In the genomic region with DNA sequence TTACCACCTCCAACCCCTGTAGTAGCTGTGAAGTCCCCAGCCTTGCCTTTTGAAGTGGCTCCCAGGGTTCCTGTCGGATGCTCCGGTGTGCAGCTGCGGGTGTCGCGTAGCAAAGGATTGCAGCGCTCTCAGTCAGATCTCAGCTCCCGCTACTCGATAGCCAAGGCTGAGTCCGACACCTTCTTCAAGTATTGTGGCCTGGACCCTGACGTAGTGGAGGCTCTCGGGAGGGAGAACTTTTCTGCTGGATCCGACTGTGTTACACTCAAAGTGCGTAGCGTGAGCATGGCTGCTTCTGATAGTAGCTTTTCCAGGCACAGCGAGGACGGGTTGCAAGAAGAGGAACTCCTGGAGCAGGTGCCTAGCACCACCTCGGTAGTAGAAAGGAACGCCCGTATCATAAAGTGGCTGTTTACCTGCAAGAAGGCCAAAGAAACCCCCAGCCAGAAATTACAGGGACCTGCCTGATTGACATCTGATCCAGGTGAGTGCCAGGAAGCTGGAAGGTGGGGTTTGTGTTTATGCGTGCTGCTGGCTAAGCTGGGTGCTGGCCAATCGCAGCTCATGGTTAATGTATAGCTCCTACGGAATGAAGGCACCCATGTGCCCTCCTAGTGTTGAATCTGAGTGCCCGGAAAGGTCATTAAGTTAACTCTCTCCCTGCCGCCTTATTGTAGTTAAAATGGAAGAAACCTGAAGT, we compare ENCODE assay signal across 8 mouse cellular contexts. TPM values are rescaled to one million over a fixed set of nuclear protein-coding genes. Genes with fewer than 3 reads are reported as not detected.
DNase-seq lines count a peak whose midpoint lies in the region; ATAC-seq and TF ChIP-seq lines count a peak whose summit lies in the region.

No protein-coding gene starts in this region.

- TF ChIP-seq EP300 in liver, embryonic 14.5 days (IDR thresholded peaks at IDR 0.05; ENCODE audit: low read depth) = no peak

- H3K9me3 ChIP-seq in erythroblast, embryonic 14.5 days (ENCODE audit: control insufficient read depth, low read length) = no peaks in the 10 kb centered on the region
- H3K9me3 ChIP-seq in intestine, embryonic 14.5 days (ENCODE audit: control insufficient read depth, low read length) = no peaks in the 10 kb centered on the region
- no peaks in the 10 kb centered on the region for H3K9me3 ChIP-seq in liver, embryonic 14.5 days (ENCODE audit: control insufficient read depth, low read length)
- no peaks in the 10 kb centered on the region for H3K9me3 ChIP-seq in neural tube, embryonic 13.5 days

- no peaks in the 10 kb centered on the region for H3K36me3 ChIP-seq in erythroblast, embryonic 14.5 days (ENCODE audit: control insufficient read depth)
- H3K36me3 ChIP-seq in intestine, embryonic 14.5 days (ENCODE audit: control insufficient read depth, insufficient read depth, low read length) = no peaks in the 10 kb centered on the region
- no peaks in the 10 kb centered on the region for H3K36me3 ChIP-seq in liver, embryonic 14.5 days (replicated peaks; ENCODE audit: control insufficient read depth, insufficient read depth, low read depth)
- no peaks in the 10 kb centered on the region for H3K36me3 ChIP-seq in neural tube, embryonic 13.5 days

- peak overlapping the region; percentile 92 for H3K4me2 ChIP-seq in intestine, embryonic 14.5 days (ENCODE audit: low read length)
- H3K4me2 ChIP-seq in liver, embryonic 14.5 days (ENCODE audit: low read depth) = peak overlapping the region; percentile 89
- H3K4me2 ChIP-seq in neural tube, embryonic 13.5 days = peak overlapping the region; percentile 68

- H3K9ac ChIP-seq in intestine, embryonic 14.5 days (ENCODE audit: low read length) = 0 out of 2 replicates have a peak overlapping the region, but pooled peaks have one; percentile 13
- peak overlapping the region; percentile 73 for H3K9ac ChIP-seq in liver, embryonic 14.5 days (replicated peaks)
- H3K9ac ChIP-seq in neural tube, embryonic 13.5 days = peak overlapping the region; percentile 52

- H3K27me3 ChIP-seq in erythroblast, embryonic 14.5 days (ENCODE audit: control insufficient read depth) = peaks cover 40% of the 10 kb centered on the region
- peaks cover 41% of the 10 kb centered on the region for H3K27me3 ChIP-seq in intestine, embryonic 14.5 days (replicated peaks; ENCODE audit: control insufficient read depth, insufficient read depth, low read length)
- peaks cover 3% of the 10 kb centered on the region for H3K27me3 ChIP-seq in liver, embryonic 14.5 days (ENCODE audit: control insufficient read depth, insufficient read depth, low read length)
- peaks cover 58% of the 10 kb centered on the region for H3K27me3 ChIP-seq in neural tube, embryonic 13.5 days

- peak; percentile 22 to 25 for DNase-seq in cerebellum, postnatal 25 days
- DNase-seq in cerebellum, adult 9-11 months = no peak
- peak; percentile 9 for DNase-seq in ES-CJ7 (ENCODE audit: low read depth, low spot score)
- DNase-seq in intestine, embryonic 14.5 days (ENCODE audit: low spot score) = peak; percentile 79
- no peak for DNase-seq in liver, embryonic 14.5 days (ENCODE audit: low read depth in 3 of 3, low spot score in 3 of 3)

- H3K27ac ChIP-seq in intestine, embryonic 14.5 days (ENCODE audit: low read depth) = peak overlapping the region; percentile 22; the same call in 1 of the 2 replicates
- peak overlapping the region; percentile 69 for H3K27ac ChIP-seq in liver, embryonic 14.5 days
- H3K27ac ChIP-seq in neural tube, embryonic 13.5 days (replicated peaks) = no peak overlapping the region

- H3K4me3 ChIP-seq in erythroblast, embryonic 14.5 days (replicated peaks) = peak overlapping the region; percentile 67
- peak overlapping the region; percentile 41 for H3K4me3 ChIP-seq in intestine, embryonic 14.5 days (ENCODE audit: low read depth, low read length)
- H3K4me3 ChIP-seq in liver, embryonic 14.5 days (ENCODE audit: insufficient read depth in 1 of 2, low read depth in 2 of 2, low read length in 2 of 2) = peak overlapping the region; percentile 79 to 82
- H3K4me3 ChIP-seq in neural tube, embryonic 13.5 days = peak overlapping the region; percentile 40

- WGBS in intestine, embryonic 14.5 days = 2% methylated on average over 24 of the region's 24 CpGs
- 2% methylated on average over 24 of the region's 24 CpGs for WGBS in liver, embryonic 14.5 days (ENCODE audit: insufficient replicate concordance)
- 2% methylated on average over 24 of the region's 24 CpGs for WGBS in neural tube, embryonic 13.5 days

- H3K4me1 ChIP-seq in erythroblast, embryonic 14.5 days (ENCODE audit: control insufficient read depth) = peaks cover 37% of the 10 kb centered on the region
- H3K4me1 ChIP-seq in intestine, embryonic 14.5 days (replicated peaks; ENCODE audit: control insufficient read depth, insufficient read depth, low read length) = peaks cover 6% of the 10 kb centered on the region
- peaks cover 11 to 19% of the 10 kb centered on the region in 2 experiments for H3K4me1 ChIP-seq in liver, embryonic 14.5 days (replicated peaks; ENCODE audit: control insufficient read depth in 2 of 2, insufficient read depth in 2 of 2, low read length in 1 of 2)
- peaks cover 19% of the 10 kb centered on the region for H3K4me1 ChIP-seq in neural tube, embryonic 13.5 days (replicated peaks)

- TF ChIP-seq CTCF in liver, embryonic 14.5 days (IDR thresholded peaks at IDR 0.05; ENCODE audit: low read depth) = no peak

- ATAC-seq in intestine, embryonic 14.5 days (replicated peaks; ENCODE audit: low FRiP score, low TSS enrichment, low read depth) = peak; percentile 77; the same call in 1 of the 2 replicates
- ATAC-seq in liver, embryonic 14.5 days (ENCODE audit: insufficient read depth) = peak; percentile 62
- peak; percentile 56 for ATAC-seq in neural tube, embryonic 13.5 days (ENCODE audit: low read depth)
- no peak for ATAC-seq in activated CD4-positive, CD25-positive, alpha-beta regulatory T cell, adult 4 months

RNA-seq across cellular contexts. Expression of gene Fam110c, which starts 1.3 kb away (rescaled TPM):
- polyA plus RNA-seq in erythroblast, embryonic 14.5 days (2012) = 0.03 TPM in 1 of 2 replicates, not detected in the other
- 4.9 and 5.1 TPM in 2 replicates for polyA plus RNA-seq in intestine, embryonic 14.5 days (2014; fragmentation: Nextera tagmentation; extraction: Ambion mirVana)
- 0.79 and 1.0 TPM in 2 replicates for polyA plus RNA-seq in liver, embryonic 14.5 days (2012; rRNA removed)
- polyA plus RNA-seq in liver, embryonic 14.5 days (2014; fragmentation: Nextera tagmentation; extraction: Ambion mirVana) = 1.2 and 1.3 TPM in 2 replicates
- polyA plus RNA-seq in neural tube, embryonic 13.5 days (2015; fragmentation: Nextera tagmentation; extraction: Ambion mirVana) = 0.08 TPM in 1 of 2 replicates, not detected in the other
- not detected for polyA plus RNA-seq in activated CD4-positive, CD25-positive, alpha-beta regulatory T cell, adult 4 months (2017; shearing (Covaris generic))

Comparison
In these comparisons a context has a peak if more than half of its experiments do, and no peak if none do; other contexts are left out.
1. DNase-seq: peak in cerebellum, postnatal 25 days (2 of 2), ES-CJ7 (single experiment) and intestine, embryonic 14.5 days (single experiment); none in cerebellum, adult 9-11 months (single experiment) and liver, embryonic 14.5 days (0 of 3).
2. H3K9ac ChIP-seq: peak in every context shown above with its lines; median percentile 73 in liver, embryonic 14.5 days; 52 in neural tube, embryonic 13.5 days; 13 in intestine, embryonic 14.5 days.
3. Peak in every context shown above with its lines, with median percentiles within 50 percentile points of each other: H3K4me3 ChIP-seq and H3K4me2 ChIP-seq.